Mouse (Mus musculus): ENCODE measurements at regions not wholly inside any gene's neighbourhood (a gene's known extent, or its start where the extent isn't known, plus 50 kb on each side); places are given as distances from the start of the nearest gene placed in this dataset.

GRCm38 (mm10) chr14:29814626-29815025, 93.0 kb upstream of the Cacna2d3 start:
- TF ChIP-seq CTCF (IDR thresholded peaks at IDR 0.05; ENCODE audit: low read depth, low read length) (no peak), GATA2 (IDR thresholded peaks at IDR 0.05; ENCODE audit: borderline replicate concordance, low read depth, low read length) (no peak), POLR2AphosphoS5 (IDR thresholded peaks at IDR 0.05; ENCODE audit: insufficient replicate concordance, low read depth, low read length) (no peak)

Measured in G1E (cell line).